Mouse (Mus musculus): ENCODE measurements at regions not wholly inside any gene's neighbourhood (a gene's known extent, or its start where the extent isn't known, plus 50 kb on each side); places are given as distances from the start of the nearest gene placed in this dataset.

- no peaks in the 10 kb centered on the region for H3K27me3 ChIP-seq (ENCODE audit: control insufficient read depth, insufficient read depth, low read length)
- H3K9ac ChIP-seq (replicated peaks; ENCODE audit: low read depth, low read length), result no peak overlapping the region
- H3K4me3 ChIP-seq (ENCODE audit: low read depth, low read length), result no peak overlapping the region
- WGBS, result 37% methylated on average over 8 of the region's 8 CpGs
- H3K4me2 ChIP-seq (replicated peaks; ENCODE audit: low read depth, low read length), result no peak overlapping the region
- no peak overlapping the region for H3K27ac ChIP-seq (ENCODE audit: low read length)
- no peak for ATAC-seq (ENCODE audit: insufficient number of reproducible peaks, insufficient read depth, low FRiP score, low read depth)
- no peaks in the 10 kb centered on the region for H3K9me3 ChIP-seq (ENCODE audit: control insufficient read depth, low read depth, low read length)
- H3K4me1 ChIP-seq (ENCODE audit: control insufficient read depth, insufficient read depth, low read length), result no peaks in the 10 kb centered on the region
- H3K36me3 ChIP-seq (ENCODE audit: control insufficient read depth, insufficient read depth, low read length), result no peaks in the 10 kb centered on the region
These were observed 489.8 kb upstream of the Arpp21 start for GRCm38 (mm10) chr9:112725523-112725922.

- ATAC-seq (ENCODE audit: insufficient number of reproducible peaks, insufficient read depth, low FRiP score, low read depth), result no peak
- H3K4me2 ChIP-seq (replicated peaks; ENCODE audit: low read depth, low read length), result no peak overlapping the region
- H3K27ac ChIP-seq (ENCODE audit: low read length), result no peak overlapping the region
- WGBS, result 55% methylated on average over 4 of the region's 4 CpGs
- H3K27me3 ChIP-seq (ENCODE audit: control insufficient read depth, insufficient read depth, low read length), result no peaks in the 10 kb centered on the region
- no peaks in the 10 kb centered on the region for H3K9me3 ChIP-seq (ENCODE audit: control insufficient read depth, low read depth, low read length)
- H3K36me3 ChIP-seq (ENCODE audit: control insufficient read depth, insufficient read depth, low read length), result no peaks in the 10 kb centered on the region
- H3K9ac ChIP-seq (replicated peaks; ENCODE audit: low read depth, low read length), result no peak overlapping the region
- H3K4me3 ChIP-seq (ENCODE audit: low read depth, low read length), result no peak overlapping the region
- no peaks in the 10 kb centered on the region for H3K4me1 ChIP-seq (ENCODE audit: control insufficient read depth, insufficient read depth, low read length)
These were observed 489.4 kb upstream of the Arpp21 start for GRCm38 (mm10) chr9:112725103-112725502.

GRCm38 (mm10) chr9:112723346-112723745 is 487.6 kb upstream of the Arpp21 start:
- H3K9ac ChIP-seq (replicated peaks; ENCODE audit: low read depth, low read length), result no peak overlapping the region
- no peaks in the 10 kb centered on the region for H3K4me1 ChIP-seq (ENCODE audit: control insufficient read depth, insufficient read depth, low read length)
- WGBS, result 32% methylated on average over 1 of the region's 1 CpGs
- no peaks in the 10 kb centered on the region for H3K9me3 ChIP-seq (ENCODE audit: control insufficient read depth, low read depth, low read length)
- no peak for ATAC-seq (ENCODE audit: insufficient number of reproducible peaks, insufficient read depth, low FRiP score, low read depth)
- no peaks in the 10 kb centered on the region for H3K27me3 ChIP-seq (ENCODE audit: control insufficient read depth, insufficient read depth, low read length)
- H3K27ac ChIP-seq (ENCODE audit: low read length), result no peak overlapping the region
- no peak overlapping the region for H3K4me3 ChIP-seq (ENCODE audit: low read depth, low read length)
- no peaks in the 10 kb centered on the region for H3K36me3 ChIP-seq (ENCODE audit: control insufficient read depth, insufficient read depth, low read length)
- H3K4me2 ChIP-seq (replicated peaks; ENCODE audit: low read depth, low read length), result no peak overlapping the region

GRCm38 (mm10) chr9:112722501-112722900 is 486.8 kb upstream of the Arpp21 start:
- Histone ChIP-seq H3K36me3 (ENCODE audit: control insufficient read depth, insufficient read depth, low read length) (no peaks in the 10 kb centered on the region), H3K27me3 (ENCODE audit: control insufficient read depth, insufficient read depth, low read length) (no peaks in the 10 kb centered on the region), H3K4me1 (ENCODE audit: control insufficient read depth, insufficient read depth, low read length) (no peaks in the 10 kb centered on the region), H3K9me3 (ENCODE audit: control insufficient read depth, low read depth, low read length) (no peaks in the 10 kb centered on the region), H3K27ac (ENCODE audit: low read length) (no peak overlapping the region), H3K9ac (replicated peaks; ENCODE audit: low read depth, low read length) (no peak overlapping the region), H3K4me2 (replicated peaks; ENCODE audit: low read depth, low read length) (no peak overlapping the region), H3K4me3 (ENCODE audit: low read depth, low read length) (no peak overlapping the region)
- ATAC-seq (ENCODE audit: insufficient number of reproducible peaks, insufficient read depth, low FRiP score, low read depth), result no peak
- whole genome bisulfite sequencing, result 74% methylated on average over 4 of the region's 4 CpGs

- H3K9me3 ChIP-seq (ENCODE audit: control insufficient read depth, low read depth, low read length), result no peaks in the 10 kb centered on the region
- ATAC-seq (ENCODE audit: insufficient number of reproducible peaks, insufficient read depth, low FRiP score, low read depth), result no peak
These were observed 479.5 kb upstream of the Arpp21 start for GRCm38 (mm10) chr9:112715197-112715762.

GRCm38 (mm10) chr9:112678866-112679265 is 443.1 kb upstream of the Arpp21 start:
- no peak overlapping the region for H3K4me2 ChIP-seq (replicated peaks; ENCODE audit: low read depth, low read length)
- ATAC-seq (ENCODE audit: insufficient number of reproducible peaks, insufficient read depth, low FRiP score, low read depth), result no peak
- H3K9ac ChIP-seq (replicated peaks; ENCODE audit: low read depth, low read length), result no peak overlapping the region
- 65% methylated on average over 1 of the region's 1 CpGs for WGBS
- H3K27ac ChIP-seq (ENCODE audit: low read length), result no peak overlapping the region
- no peaks in the 10 kb centered on the region for H3K4me1 ChIP-seq (ENCODE audit: control insufficient read depth, insufficient read depth, low read length)
- no peak overlapping the region for H3K4me3 ChIP-seq (ENCODE audit: low read depth, low read length)
- no peaks in the 10 kb centered on the region for H3K36me3 ChIP-seq (ENCODE audit: control insufficient read depth, insufficient read depth, low read length)
- H3K27me3 ChIP-seq (ENCODE audit: control insufficient read depth, insufficient read depth, low read length), result no peaks in the 10 kb centered on the region
- no peaks in the 10 kb centered on the region for H3K9me3 ChIP-seq (ENCODE audit: control insufficient read depth, low read depth, low read length)

More at GRCm38 (mm10) chr9:112715197-112715762, 479.5 kb upstream of the Arpp21 start:
- no peak overlapping the region for H3K27ac ChIP-seq (ENCODE audit: low read length)
- H3K4me2 ChIP-seq (replicated peaks; ENCODE audit: low read depth, low read length), result no peak overlapping the region
- WGBS, result 58% methylated on average over 1 of the region's 1 CpGs
- H3K4me1 ChIP-seq (ENCODE audit: control insufficient read depth, insufficient read depth, low read length), result no peaks in the 10 kb centered on the region
- no peaks in the 10 kb centered on the region for H3K27me3 ChIP-seq (ENCODE audit: control insufficient read depth, insufficient read depth, low read length)
- no peak overlapping the region for H3K4me3 ChIP-seq (ENCODE audit: low read depth, low read length)
- H3K9ac ChIP-seq (replicated peaks; ENCODE audit: low read depth, low read length), result no peak overlapping the region
- no peaks in the 10 kb centered on the region for H3K36me3 ChIP-seq (ENCODE audit: control insufficient read depth, insufficient read depth, low read length)

- Histone ChIP-seq H3K36me3 (ENCODE audit: control insufficient read depth, insufficient read depth, low read length) (no peaks in the 10 kb centered on the region), H3K4me3 (ENCODE audit: low read depth, low read length) (no peak overlapping the region)
- 73% methylated on average over 5 of the region's 5 CpGs for WGBS
These were observed 439.5 kb upstream of the Arpp21 start for GRCm38 (mm10) chr9:112675232-112675631.

More at GRCm38 (mm10) chr9:112675232-112675631, 439.5 kb upstream of the Arpp21 start:
- Histone ChIP-seq H3K4me1 (ENCODE audit: control insufficient read depth, insufficient read depth, low read length) (no peaks in the 10 kb centered on the region), H3K9me3 (ENCODE audit: control insufficient read depth, low read depth, low read length) (no peaks in the 10 kb centered on the region), H3K4me2 (replicated peaks; ENCODE audit: low read depth, low read length) (no peak overlapping the region), H3K27ac (ENCODE audit: low read length) (no peak overlapping the region), H3K27me3 (ENCODE audit: control insufficient read depth, insufficient read depth, low read length) (no peaks in the 10 kb centered on the region), H3K9ac (replicated peaks; ENCODE audit: low read depth, low read length) (no peak overlapping the region)
- ATAC-seq (ENCODE audit: insufficient number of reproducible peaks, insufficient read depth, low FRiP score, low read depth), result no peak
